Mouse (Mus musculus) cerebellum, adult 8-10 months (tissue): ENCODE measurements at regions not wholly inside any gene's neighbourhood (a gene's known extent, or its start where the extent isn't known, plus 50 kb on each side); places are given as distances from the start of the nearest gene placed in this dataset.
A peak's percentile ranks its signal among the peaks of the same experiment; 100 is the strongest.

Experiments used
- DNase-seq: peaks from one replicate; pipeline ENCODE4 v3.0.0; 2022

GRCm38 (mm10) chr10:118000591-118000990 lies 141.0 kb upstream of the Mdm1 start:
- DNase-seq, result no peak

- DNase-seq, result no peak
Observed at GRCm38 (mm10) chr10:118001501-118001900, 140.1 kb upstream of the Mdm1 start.

- DNase-seq, result no peak
Observed at GRCm38 (mm10) chr10:118001971-118002370, 139.6 kb upstream of the Mdm1 start.

GRCm38 (mm10) chr10:118002559-118002958 lies 139.1 kb upstream of the Mdm1 start:
- no peak for DNase-seq

GRCm38 (mm10) chr10:118003179-118003578 lies 138.4 kb upstream of the Mdm1 start:
- no peak for DNase-seq

GRCm38 (mm10) chr10:118003739-118004361 lies 137.8 kb upstream of the Mdm1 start:
- no peak for DNase-seq

GRCm38 (mm10) chr10:118004362-118004958 lies 137.2 kb upstream of the Mdm1 start:
- no peak for DNase-seq

- no peak for DNase-seq
Observed at GRCm38 (mm10) chr10:118006827-118007550, 134.6 kb upstream of the Mdm1 start.

GRCm38 (mm10) chr10:118007846-118008245 lies 133.8 kb upstream of the Mdm1 start:
- DNase-seq, result no peak

GRCm38 (mm10) chr10:118011687-118012567 lies 129.7 kb upstream of the Mdm1 start:
- no peak for DNase-seq

- no peak for DNase-seq
Observed at GRCm38 (mm10) chr10:118028831-118029230, 112.8 kb upstream of the Mdm1 start.

GRCm38 (mm10) chr10:118034401-118034800 lies 107.2 kb upstream of the Mdm1 start:
- no peak for DNase-seq

GRCm38 (mm10) chr10:118035035-118035434 lies 106.6 kb upstream of the Mdm1 start:
- DNase-seq, result no peak

- no peak for DNase-seq
Observed at GRCm38 (mm10) chr10:118038465-118038864, 103.1 kb upstream of the Mdm1 start.

- no peak for DNase-seq
Observed at GRCm38 (mm10) chr10:118039056-118039455, 102.6 kb upstream of the Mdm1 start.

GRCm38 (mm10) chr10:118041068-118041467 lies 100.5 kb upstream of the Mdm1 start:
- no peak for DNase-seq

- no peak for DNase-seq
Observed at GRCm38 (mm10) chr10:118043761-118044160, 97.8 kb upstream of the Mdm1 start.

GRCm38 (mm10) chr10:118044840-118045239 lies 96.8 kb upstream of the Mdm1 start:
- DNase-seq, result no peak

- DNase-seq, result no peak
Observed at GRCm38 (mm10) chr10:118045427-118045826, 96.2 kb upstream of the Mdm1 start.

- DNase-seq, result no peak
Observed at GRCm38 (mm10) chr10:118046328-118046727, 95.3 kb upstream of the Mdm1 start.

GRCm38 (mm10) chr10:118046831-118047230 lies 94.8 kb upstream of the Mdm1 start:
- DNase-seq, result no peak

- DNase-seq, result peak; percentile 61
Observed at GRCm38 (mm10) chr10:118049330-118049729, 92.3 kb upstream of the Mdm1 start.

GRCm38 (mm10) chr10:118050152-118050641 lies 91.4 kb upstream of the Mdm1 start:
- DNase-seq, result no peak
